Comparison of ENCODE assay signal across 9 mouse cellular contexts in genomic region chrX:53610571-53610970, GRCm38 (mm10). TPM values are rescaled to one million over a fixed set of nuclear protein-coding genes. Genes with fewer than 3 reads are reported as not detected.
DNase-seq lines count a peak whose midpoint lies in the region; TF ChIP-seq lines count a peak whose summit lies in the region.
"Had no signal": no experiment of that assay in that cellular context is flagged by ENCODE, and none has a peak within 500 bp of the region (broad histone marks: within the 10 kb centered on the region; RNA-seq: fewer than 3 reads in every experiment).

No protein-coding gene starts in this region.

- peak; percentile 52 to 88 for DNase-seq in heart, adult 18-20 months
- no peak for DNase-seq in heart, postnatal 25 days (ENCODE audit: low spot score)
- peak; percentile 34 for DNase-seq in c-Kit-positive CD71-positive TER-119-positive erythroid progenitor cells, embryonic 14.5 days (ENCODE audit: low spot score)
- DNase-seq in frontal cortex, adult 2 months (ENCODE audit: extremely low spot score in 1 of 2, low spot score in 1 of 2): peak; percentile 39 to 92
- DNase-seq in large intestine, adult 2 months (ENCODE audit: low read depth, low spot score): peak; percentile 22
- peak; percentile 77 for DNase-seq in lung, postnatal 10 days
- DNase-seq in splenic B cell, adult 2 months (ENCODE audit: low read depth, low spot score): peak; percentile 69

- WGBS in large intestine, adult 2 months: 0% methylated on average over 3 of the region's 3 CpGs

- no peaks in the 10 kb centered on the region for H3K27me3 ChIP-seq in E14TG2a.4 (ENCODE audit: insufficient read depth, low read length)
- H3K27me3 ChIP-seq in splenic B cell, adult 2 months (ENCODE audit: control insufficient read depth, insufficient read depth, low read length, poor library complexity, severe bottlenecking): no peaks in the 10 kb centered on the region

- TF ChIP-seq CTCF in E14TG2a.4 (conservative IDR thresholded peaks at IDR 0.05; ENCODE audit: low read length): peak; percentile 37

- intact Hi-C loops in heart, postnatal 25 days (cut with DNase I): no loop called here

- H3K9me3 ChIP-seq in E14TG2a.4 (ENCODE audit: low read length): no peaks in the 10 kb centered on the region

- H3K4me1 ChIP-seq in E14TG2a.4 (replicated peaks; ENCODE audit: low read depth, low read length): no peaks in the 10 kb centered on the region

- H3K36me3 ChIP-seq in E14TG2a.4 (ENCODE audit: insufficient read depth, low read length): no peaks in the 10 kb centered on the region
- H3K36me3 ChIP-seq in splenic B cell, adult 2 months (ENCODE audit: control insufficient read depth, insufficient read depth, low read length, poor library complexity, severe bottlenecking): no peaks in the 10 kb centered on the region

- no peak overlapping the region for H3K4me3 ChIP-seq in E14TG2a.4 (replicated peaks; ENCODE audit: low read length)

RNA-seq across cellular contexts. Expression of gene Gm14597, which starts 1.8 kb away (rescaled TPM):
- total RNA-seq in heart, adult 18-20 months (2021): not detected
- total RNA-seq in heart, postnatal 25 days (2021): not detected
- polyA plus RNA-seq in frontal cortex, adult 2 months (2012; rRNA removed): not detected in 2 replicates
- polyA plus RNA-seq in large intestine, adult 2 months (2012; rRNA removed): not detected in 2 replicates
- polyA plus RNA-seq: lung, embryonic 16.5 days had no signal

RNA-seq across cellular contexts. Expression of gene Rtl8c, which starts 2.7 kb away (rescaled TPM):
- 10 to 100 TPM; 19.4 to 22.9 TPM for total RNA-seq in heart, adult 18-20 months (2021)
- total RNA-seq in heart, postnatal 25 days (2021): 10 to 100 TPM; 13.9 to 18.3 TPM
- polyA plus RNA-seq in frontal cortex, adult 2 months (2012; rRNA removed): 191 and 220 TPM in 2 replicates
- 7.5 and 13.1 TPM in 2 replicates for polyA plus RNA-seq in large intestine, adult 2 months (2012; rRNA removed)

RNA-seq across cellular contexts. Expression of gene Rtl8a, which starts 32.9 kb away (rescaled TPM):
- total RNA-seq in heart, adult 18-20 months (2021): 100 to 1,000 TPM; 139 to 164 TPM
- 100 to 1,000 TPM; 146 to 167 TPM for total RNA-seq in heart, postnatal 25 days (2021)
- 228 and 280 TPM in 2 replicates for polyA plus RNA-seq in frontal cortex, adult 2 months (2012; rRNA removed)
- polyA plus RNA-seq in large intestine, adult 2 months (2012; rRNA removed): 39.8 and 43.3 TPM in 2 replicates

RNA-seq across cellular contexts. Expression of gene Rtl8b, which starts 59.6 kb away (rescaled TPM):
- total RNA-seq in heart, adult 18-20 months (2021): 100 to 1,000 TPM in 1 of 2 experiments, 10 to 100 TPM in 1; 89.7 to 125 TPM
- 100 to 1,000 TPM in 1 of 2 experiments, 10 to 100 TPM in 1; 88.7 to 116 TPM for total RNA-seq in heart, postnatal 25 days (2021)
- polyA plus RNA-seq in frontal cortex, adult 2 months (2012; rRNA removed): 320 and 350 TPM in 2 replicates
- 35.6 and 43.6 TPM in 2 replicates for polyA plus RNA-seq in large intestine, adult 2 months (2012; rRNA removed)
